Mouse (Mus musculus) urinary bladder, postnatal 14 days (tissue): ENCODE measurements around the gene Trim3.

Source experiments
- DNase-seq: peaks from one replicate; pipeline ENCODE4 v3.0.0; 2021; ENCODE audit warnings: low spot score

The Trim3 gene

DNA sequence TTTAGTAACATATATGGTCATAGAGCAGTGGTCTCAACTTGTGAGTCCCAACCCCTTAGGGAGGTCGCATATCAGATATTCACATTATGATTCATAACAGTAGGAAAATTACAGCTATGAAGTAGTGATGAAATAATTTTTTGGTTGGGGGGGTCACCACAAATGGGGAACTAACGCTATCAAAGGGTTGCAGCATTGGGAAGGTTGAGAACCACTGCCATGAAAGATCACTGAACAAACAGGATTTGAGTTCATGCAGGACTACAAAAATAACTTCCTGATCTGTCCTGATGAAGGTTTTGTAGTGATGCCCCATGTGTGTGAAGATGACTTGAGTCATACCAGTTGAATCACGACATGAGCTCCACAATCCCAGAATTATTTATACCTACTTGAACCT lies 24.9 kb downstream of the Trim3 start:
- DNase-seq, result no peak

DNA sequence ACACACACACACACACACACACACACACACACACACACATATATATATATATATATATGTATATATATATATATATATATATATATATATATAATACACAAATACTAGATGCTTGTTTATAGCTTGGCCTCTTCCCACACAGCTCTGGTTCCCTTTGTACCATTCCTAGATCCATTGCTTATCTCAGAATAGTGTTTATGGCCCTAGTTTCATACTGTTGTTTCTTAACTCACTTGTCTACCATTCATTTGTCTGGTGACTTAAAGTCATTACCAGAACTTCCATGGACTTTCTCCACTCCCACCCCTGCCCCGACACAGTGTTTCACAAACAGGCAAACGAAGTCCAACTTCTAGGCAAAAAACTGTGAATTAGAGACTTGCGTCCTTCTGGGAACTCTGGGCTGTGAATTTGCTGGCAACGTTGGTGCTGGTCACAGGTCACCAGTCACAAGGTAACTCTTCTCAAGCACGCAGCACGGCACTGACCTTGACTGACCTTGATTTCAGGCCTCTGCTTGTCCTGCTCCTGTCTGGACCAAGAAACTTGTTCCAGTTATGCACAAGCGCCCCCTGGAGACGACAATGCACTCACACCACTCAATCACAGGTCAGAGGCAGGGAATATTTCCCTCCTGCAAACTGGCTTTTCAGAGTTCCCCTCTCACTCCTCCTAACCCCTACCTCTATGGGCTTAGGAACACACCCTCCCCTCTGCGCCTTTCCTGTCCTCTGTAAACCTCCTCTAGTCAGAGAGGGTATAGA lies 30.3 kb downstream of the Trim3 start:
- peak; percentile 76 for DNase-seq

DNA sequence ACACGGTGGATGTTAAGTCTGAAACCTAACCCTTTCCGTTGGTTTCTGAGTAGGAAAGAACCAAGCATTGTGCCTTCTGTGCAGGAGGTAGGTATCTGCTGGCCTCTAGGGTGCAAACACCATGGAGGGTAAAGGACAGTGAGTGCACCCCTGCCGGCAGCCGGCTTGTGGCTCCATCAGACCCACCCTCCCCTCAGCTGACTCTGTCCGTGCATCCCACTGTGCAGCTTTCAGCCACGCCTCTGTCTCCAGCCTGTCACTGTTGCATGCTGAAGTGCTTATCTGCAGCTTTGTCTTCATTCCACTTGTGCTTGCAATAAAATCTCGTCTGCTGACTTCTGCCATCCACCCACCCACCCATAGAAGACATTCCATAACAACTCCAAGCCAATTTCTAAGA lies 43.3 kb downstream of the Trim3 start:
- DNase-seq, result no peak

DNA sequence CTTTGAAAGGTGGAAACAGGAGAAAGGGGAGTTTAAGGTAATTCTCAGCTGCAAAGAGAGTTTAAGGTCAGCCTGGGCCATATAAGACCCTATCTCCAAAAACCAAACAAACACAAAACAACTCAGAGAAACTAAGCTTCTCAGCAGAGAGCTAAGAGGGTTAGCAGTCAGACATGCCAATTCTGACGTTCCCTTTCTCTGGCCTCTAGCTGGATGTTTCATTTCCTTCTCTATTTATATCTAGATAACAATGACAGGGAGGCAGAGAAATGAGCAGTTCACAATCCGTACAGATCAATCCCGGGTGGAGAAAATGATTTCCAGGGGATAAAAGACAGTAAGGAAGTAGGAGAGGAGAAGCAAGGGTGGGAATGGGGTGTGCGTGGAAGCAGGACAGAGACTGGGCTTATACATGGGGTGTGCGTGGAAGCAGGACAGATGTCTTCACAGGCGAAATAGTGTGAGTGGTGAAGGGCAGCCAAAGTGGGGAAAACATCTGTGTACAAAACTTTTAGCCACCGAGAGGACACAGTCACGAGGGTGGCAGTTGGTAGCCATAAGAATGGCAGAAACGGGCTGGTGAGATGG lies 45.0 kb downstream of the Trim3 start:
- no peak for DNase-seq

DNA sequence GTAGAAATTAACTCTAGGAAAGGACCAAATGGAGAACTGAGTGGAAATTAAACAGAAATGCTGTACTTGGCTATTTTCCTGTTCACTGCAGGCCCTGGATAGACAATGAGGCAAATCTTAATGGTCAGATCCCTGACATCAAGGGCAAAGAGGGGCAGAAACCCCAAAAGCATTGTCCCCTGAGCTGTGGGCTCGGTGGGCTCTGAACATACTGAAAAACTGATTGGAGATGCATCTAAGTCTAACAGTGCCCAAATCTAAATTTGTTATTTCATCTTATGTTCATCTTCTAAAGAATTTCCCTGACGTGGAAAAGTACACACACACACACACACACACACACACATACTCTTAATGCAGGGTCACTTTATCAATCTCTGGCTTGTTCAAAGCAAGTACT lies 51.4 kb downstream of the Trim3 start:
- no peak for DNase-seq

DNA sequence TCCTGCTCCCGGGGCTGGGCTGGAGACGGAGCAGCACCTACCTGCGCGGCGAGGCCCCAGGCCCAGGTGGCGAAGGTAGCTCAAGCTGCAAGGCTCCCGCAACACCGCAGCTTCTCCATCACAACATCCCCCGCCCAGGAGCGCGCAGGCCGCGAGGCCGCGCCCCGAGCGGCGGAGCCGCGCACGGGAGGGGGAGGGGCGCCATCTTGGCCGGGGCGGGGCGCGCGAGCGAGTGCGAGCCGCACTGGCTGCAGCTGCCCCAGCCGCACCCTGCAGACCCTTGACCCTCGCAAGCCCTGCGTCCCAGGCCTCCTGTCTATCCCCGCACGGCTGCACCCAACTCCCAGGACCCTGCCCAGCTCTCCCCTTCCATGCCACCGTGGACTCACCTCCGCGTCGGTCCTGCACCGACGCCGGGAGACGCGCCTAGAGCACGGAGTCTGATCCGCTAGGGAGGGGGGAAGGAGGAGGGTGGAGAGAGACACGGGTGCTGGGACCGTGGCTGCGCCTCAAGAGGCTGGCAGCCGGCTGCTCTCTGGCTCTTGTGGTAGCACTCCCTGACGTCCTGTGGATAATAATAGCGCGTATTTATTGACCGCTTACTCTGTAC lies 52.2 kb downstream of the Trim3 start, which contains the start of gene Apbb1:
Gene Apbb1, minus strand, starts transcription at position 560 of the 610 bp plus-strand sequence.
- peak; percentile 66 for DNase-seq

DNA sequence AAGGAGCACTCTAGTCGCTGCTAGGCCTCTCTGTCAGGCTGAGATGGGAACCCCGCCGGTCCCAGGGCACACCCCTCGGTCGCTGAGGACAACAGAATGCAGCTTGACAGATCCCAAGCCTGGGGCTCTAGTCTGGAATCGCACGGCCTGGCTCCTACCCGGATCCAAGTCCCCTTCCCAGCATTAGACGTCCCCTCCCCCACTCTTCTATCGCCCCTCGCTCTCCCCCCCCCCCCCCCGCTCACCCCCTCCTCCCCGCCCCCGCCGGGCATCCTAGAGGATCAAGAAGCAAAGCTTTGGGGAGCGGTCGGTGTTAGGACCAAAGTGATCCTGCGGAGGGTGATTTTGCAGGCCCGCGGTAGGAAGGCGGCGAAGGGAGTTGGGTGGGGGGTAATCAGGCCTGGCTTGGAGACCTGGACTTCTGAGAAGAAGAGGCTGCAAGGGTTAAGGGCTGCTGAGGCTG lies 52.7 kb downstream of the Trim3 start:
- DNase-seq, result peak; percentile 14

DNA sequence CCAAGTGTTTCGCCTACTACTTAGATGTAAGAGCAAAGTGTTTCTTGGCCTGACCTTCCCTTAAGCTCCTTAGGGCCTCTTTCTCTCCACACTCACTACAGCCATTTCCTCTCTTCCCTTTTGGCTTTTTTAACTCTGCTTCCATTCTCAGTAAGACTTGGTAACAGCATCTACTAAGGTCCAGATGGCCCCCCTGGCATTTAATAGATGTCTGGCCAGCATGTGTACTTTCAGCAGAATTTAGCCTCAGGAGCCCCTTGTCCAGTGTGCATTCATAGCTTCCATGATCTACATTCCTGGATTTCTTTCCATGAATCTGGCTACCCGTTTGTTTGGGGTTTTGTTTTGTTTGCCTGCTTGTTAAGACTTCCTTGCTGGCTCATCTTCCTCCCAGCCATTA lies 54.9 kb downstream of the Trim3 start:
- no peak for DNase-seq

DNA sequence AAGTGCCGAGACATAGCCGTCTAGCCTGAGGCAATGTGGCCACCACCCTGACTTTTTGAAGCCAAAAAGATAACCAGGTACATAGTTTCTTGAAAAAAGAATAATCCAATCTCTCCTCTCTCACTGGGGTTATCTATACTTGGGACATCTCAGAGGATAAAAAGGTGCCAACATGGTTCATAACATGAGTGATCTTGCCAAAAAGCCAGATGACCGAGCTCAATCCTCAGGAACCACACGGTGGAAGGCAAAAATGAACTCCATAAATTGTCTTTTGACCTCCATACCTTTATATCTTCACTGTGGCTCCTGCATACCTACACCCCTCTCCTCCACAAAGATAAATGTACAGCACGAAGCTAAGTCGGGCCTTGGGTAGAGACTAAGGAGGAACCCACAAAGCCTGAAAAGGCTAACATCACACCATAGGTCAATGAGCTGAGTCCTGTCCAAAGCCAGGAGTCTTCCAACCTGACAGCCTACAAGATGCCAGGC lies 55.9 kb downstream of the Trim3 start:
- DNase-seq, result no peak

DNA sequence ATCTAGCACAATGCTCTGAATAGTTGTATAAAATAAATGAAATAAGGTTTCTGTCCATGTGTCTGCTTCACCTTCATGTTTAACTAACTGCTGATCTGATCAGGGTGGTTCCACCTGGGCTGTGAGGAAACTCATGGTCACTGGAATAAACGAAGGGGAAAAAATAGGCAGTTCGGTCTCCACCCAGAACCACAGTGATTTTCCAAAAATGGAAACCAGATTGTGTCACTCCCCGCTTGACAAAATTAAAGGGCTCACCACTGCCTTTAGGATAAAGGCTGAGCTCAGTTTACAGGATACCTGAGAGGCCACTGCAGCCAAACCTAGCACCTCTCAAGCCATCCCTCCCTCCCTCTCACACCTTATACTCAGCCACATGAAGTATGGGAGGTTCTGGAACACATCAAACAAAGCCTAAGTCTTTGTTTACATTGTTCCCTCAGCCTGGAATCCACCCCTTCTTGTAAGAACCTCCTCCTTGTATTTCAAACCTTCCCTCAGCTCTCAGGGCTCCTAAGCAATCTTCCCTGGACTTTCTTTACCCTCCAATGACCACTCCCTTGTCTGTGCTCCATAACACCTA lies 57.1 kb downstream of the Trim3 start:
- DNase-seq, result no peak

DNA sequence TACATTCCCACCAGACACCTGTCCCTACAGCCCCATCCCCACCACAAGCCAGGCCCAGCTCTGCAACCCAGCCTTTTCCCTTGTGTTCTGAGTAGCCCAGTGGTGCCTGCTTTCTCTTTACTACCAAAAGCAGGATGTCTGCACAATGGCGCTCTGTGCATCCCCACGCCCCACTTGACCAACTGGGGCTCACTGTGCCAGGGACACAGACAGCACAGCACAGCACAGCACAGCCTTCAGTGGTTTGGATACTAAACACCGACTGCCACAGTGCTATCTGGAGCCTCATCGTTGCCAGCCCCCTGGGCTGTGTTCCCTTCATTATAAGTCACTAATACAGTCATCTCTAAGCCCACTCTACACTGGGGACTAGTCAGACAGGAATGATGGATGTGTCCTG lies 58.8 kb downstream of the Trim3 start:
- no peak for DNase-seq

DNA sequence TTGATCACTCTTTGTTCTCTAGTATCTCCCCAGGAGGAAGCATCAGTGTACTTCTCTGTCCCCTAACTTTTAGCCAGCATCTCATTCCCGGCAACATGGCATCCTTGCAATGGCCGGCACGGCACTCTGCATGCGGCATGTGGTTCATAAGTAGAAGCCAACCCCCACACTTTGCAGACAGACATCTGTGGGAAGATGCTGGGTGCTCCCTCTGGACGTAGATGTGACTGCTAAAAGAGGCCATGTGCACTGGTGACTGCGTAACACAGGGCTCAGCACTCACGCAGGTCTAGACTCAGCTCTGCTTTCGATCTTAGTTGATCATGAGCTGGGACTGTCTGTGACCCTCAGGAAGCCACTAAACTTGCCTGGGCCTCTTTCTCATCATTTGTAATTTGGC lies 60.4 kb downstream of the Trim3 start:
- no peak for DNase-seq

DNA sequence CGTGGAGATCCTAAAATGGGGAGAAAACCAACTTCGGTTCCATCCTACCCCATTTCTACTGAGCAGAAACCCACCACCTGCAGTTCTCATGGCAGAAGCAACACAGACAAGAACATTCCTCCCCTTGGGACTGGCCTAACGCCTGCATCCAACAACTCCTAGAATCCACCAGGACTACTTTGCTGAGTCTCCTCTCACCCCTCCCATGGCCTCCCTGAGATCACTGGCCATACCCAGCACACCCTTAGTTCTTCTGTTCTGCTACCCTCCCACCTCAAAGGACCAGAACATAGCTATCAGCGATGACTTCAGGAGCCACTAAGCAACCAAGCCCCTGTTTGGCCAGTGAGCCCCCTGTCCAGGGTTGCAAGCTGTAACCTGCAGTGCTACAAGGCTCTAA lies 62.6 kb downstream of the Trim3 start:
- DNase-seq, result no peak

DNA sequence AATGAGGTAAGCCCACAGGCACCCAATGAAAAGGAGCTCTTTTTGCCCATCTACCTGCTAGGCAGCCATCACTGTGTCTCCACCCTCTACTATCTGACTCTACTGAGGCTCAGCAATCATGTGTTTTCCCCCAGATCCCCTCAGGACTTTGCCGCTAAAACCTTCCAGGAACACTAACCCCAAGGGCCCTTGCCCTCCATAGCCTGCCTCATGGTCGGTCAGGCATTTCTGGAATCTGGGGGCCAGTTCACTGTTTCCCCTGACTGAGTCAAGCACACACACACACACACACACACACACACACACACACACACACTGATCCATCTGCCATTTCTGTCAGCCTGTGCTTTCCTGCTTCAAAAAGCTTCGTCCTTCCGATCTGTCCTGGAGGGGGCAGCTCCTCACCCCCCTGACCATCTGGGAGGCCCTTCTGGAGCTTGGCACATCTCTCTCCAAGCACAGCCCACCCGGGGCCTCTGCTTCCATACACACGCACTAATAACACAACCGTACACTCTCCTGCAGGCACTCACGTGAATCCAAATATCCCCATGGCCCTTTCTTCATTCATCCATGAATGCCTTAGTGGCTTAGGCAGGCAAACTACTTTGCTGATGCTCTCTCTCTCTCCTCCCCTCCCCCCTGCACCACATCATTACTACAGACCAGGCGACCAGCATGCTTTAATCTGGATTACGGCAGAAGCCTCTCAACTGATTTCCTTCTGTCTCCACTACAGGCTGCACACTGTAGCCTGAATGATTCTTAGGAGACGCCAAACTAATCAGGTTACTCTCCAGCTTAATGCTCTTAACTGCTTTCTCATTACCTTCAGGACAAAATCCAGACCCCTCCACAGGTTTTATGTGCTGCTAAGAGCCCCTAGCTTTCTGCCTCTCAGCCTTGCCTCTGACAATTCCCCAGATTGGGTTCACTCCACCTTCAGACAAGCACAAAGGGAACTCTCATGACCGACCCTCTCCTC lies 63.6 kb downstream of the Trim3 start:
- no peak for DNase-seq

DNA sequence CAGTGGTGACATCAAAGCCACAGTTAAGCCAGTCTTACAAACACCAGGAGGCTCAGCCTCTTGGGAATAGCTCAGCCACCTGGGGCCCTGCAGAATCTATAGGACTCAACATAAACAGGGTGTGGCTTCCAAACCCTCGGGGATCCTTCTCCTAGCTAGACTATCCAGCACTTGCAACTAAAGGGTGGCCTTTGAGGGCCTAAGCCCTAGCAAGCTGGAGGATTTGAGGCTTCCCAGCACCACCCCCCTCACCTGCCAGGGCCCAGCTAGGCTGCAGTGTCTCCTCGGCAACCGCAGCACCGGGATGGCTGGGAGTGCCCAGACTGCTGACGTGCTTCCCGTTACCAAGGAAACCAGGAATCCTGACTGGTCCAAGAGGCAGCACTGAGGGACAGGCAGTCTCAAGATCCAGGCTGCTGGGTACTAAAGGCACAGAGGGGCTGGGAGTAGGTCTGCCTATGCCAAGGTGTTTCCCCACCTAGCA lies 64.3 kb downstream of the Trim3 start:
- DNase-seq, result no peak

DNA sequence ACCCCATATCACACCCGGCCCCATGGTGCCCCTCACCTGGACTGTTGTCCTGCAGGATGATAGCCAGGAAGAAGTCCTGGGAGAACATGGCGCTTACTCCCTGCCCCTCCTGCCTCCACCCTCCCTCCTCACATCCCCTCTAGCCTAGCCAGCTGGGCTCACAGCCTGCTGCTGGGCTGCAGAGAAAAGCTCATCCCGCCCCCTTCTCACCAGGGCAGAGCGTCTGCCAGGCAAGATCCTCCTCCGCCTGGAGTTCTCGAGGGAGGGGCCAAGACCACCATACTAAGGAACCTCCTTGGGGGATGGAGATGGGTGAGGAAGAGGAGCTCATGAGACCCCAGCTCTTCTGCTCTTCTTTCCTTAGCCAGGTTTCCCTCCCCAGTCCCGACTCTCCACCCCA lies 64.8 kb downstream of the Trim3 start:
- no peak for DNase-seq

DNA sequence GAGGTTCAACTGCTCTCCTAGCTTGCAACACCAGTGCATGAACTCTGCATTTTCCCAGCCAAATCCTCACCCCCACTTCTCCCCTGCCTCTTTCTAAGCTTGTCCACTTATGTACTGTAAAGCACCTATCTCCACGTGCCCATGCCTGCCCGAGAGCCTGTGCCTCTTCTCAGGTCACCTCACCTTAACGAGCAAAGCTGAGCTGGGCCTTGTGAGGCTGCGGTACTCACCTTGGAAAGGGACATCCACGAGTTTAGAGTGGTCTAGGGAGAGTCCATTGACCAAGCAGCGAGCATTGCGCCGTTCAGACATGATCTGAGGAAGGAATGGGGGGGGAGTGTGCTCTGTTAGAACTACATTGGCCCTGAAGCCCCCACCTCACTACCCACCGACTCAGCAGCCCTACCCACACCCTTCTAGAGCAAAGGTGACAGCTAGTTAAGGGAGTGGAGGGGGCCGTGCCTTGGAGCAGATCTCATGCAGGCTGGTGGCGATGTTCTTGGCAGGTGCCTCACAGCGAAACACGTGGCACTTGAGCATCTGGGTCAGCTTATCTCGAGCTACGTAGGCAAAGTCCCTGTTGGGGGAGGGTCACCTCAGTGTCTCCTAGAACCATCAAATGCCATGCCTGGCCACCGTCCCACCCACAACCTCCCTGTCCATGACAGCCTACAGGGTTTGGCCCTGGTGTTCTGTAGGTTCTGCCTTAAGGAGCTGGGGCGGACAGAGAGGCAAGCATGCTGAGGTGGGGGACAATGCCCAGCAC lies 68.1 kb downstream of the Trim3 start:
- no peak for DNase-seq

DNA sequence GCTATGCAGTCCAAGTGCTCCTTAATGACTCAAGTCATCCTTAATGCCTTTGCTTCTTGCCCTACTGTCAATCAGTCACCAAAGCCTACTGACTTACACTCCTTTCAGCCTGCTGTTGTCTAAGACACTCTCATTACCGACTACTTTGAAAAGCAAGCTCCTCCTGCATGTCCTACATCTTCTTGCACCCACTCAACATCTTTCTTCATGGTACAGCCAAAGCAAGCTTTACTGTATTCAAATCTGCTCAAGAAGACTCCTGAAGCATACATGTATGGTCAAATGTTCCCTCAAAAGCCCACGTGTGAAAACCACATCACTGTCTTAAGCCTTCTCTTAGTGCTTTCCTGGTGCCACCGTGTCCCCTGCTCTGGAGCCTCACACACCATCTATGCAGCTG lies 70.0 kb downstream of the Trim3 start:
- DNase-seq, result no peak

DNA sequence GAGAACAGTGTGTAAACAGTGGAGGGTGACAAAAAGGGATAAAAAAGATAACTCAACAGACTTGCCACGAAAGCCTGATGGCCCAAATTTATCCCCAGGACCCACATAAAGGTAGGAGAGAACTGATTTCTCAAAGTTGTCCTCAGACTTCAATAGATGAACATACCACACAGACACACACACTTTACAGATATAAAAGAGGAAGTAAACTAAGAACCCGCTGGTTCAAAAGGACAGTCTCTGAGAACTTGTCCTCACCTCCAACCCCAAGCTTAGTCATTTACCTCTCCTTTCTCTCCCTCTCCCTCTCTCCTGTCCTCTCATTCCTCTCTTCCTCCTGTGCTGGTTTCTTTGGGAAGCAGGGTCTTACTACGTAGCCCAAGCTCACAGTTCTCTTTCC lies 71.1 kb downstream of the Trim3 start:
- DNase-seq, result no peak

DNA sequence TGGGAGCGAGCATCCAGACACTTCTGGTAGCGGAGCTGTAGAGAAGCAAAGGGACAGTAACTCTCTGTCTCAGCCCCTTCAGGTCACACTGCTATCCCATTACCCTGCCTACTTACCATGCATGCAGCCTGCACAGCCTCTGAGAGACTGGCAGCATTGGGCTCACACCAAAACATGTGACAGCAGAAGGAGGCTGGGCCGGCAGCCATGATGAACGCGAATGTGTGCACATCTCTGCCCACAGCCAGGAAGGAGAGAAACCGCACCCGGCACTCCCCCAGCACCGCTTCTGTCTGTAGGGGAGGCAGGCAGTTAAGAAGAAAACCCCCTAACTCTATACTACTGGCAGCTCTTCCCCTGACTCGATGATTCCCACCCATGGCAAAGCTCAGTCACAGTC lies 74.4 kb downstream of the Trim3 start:
- no peak for DNase-seq

DNA sequence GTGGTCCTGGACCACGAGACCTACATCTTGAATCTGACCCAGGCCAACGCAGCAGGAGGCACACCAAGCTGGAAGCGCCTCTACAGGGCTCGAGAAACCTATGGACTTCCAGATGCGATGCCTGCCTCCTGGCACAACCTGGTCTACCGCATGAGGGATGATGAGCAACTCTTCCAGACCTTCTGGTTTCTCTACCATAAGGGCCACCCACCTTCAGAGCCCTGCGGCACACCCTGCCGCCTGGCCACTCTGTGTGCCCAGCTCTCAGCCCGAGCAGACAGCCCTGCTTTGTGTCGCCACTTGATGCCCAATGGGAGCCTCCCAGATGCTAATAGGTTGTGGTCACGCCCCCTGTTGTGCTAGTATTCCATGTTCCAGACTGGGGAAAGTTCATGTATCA lies 75.7 kb downstream of the Trim3 start:
- DNase-seq, result no peak
